Mouse (Mus musculus) spleen, postnatal 10 days (tissue): ENCODE results near the gene Telo2.

Source experiments
- DNase-seq, 2 experiments: peaks; one replicate each; pipeline ENCODE4 v3.0.0; 2021 to 2022; ENCODE audit warnings: low spot score in 2 of 2

Gene Telo2

GRCm38 (mm10) chr17:25101338-25101737, 14.4 kb downstream of the Telo2 start:
- no peak for DNase-seq

GRCm38 (mm10) chr17:25100052-25100451, 15.7 kb downstream of the Telo2 start:
- DNase-seq = no peak

GRCm38 (mm10) chr17:25096221-25096620, 19.5 kb downstream of the Telo2 start:
- no peak for DNase-seq

- DNase-seq = no peak
These were observed 25.3 kb downstream of the Telo2 start for GRCm38 (mm10) chr17:25090450-25090849.

- peak in 1 of 2 experiments; percentile 52 for DNase-seq
These were observed 26.6 kb downstream of the Telo2 start for GRCm38 (mm10) chr17:25089158-25089557.

- peak; percentile 47 to 51 for DNase-seq
These were observed 29.0 kb downstream of the Telo2 start for GRCm38 (mm10) chr17:25086724-25087123.

- no peak for DNase-seq
These were observed 30.9 kb downstream of the Telo2 start for GRCm38 (mm10) chr17:25084835-25085385.

GRCm38 (mm10) chr17:25083444-25083931, 32.3 kb downstream of the Telo2 start, which contains the start of gene Tmem204:
Tmem204 (minus strand) TSS chr17:25083591.
- no peak for DNase-seq

GRCm38 (mm10) chr17:25082887-25083286, 32.9 kb downstream of the Telo2 start:
- no peak for DNase-seq

GRCm38 (mm10) chr17:25082081-25082847, 33.5 kb downstream of the Telo2 start:
- no peak for DNase-seq

GRCm38 (mm10) chr17:25080960-25081381, 34.8 kb downstream of the Telo2 start:
- DNase-seq = no peak

- no peak for DNase-seq
These were observed 35.6 kb downstream of the Telo2 start for GRCm38 (mm10) chr17:25080210-25080609.

- peak in 1 of 2 experiments; percentile 56 for DNase-seq
These were observed 37.9 kb downstream of the Telo2 start for GRCm38 (mm10) chr17:25077771-25078372.

- no peak for DNase-seq
These were observed 38.9 kb downstream of the Telo2 start for GRCm38 (mm10) chr17:25076906-25077305.

GRCm38 (mm10) chr17:25068690-25069089, 47.1 kb downstream of the Telo2 start:
- no peak for DNase-seq

- no peak for DNase-seq
These were observed 48.3 kb downstream of the Telo2 start for GRCm38 (mm10) chr17:25067442-25067851.

GRCm38 (mm10) chr17:25066595-25066994, 49.2 kb downstream of the Telo2 start:
- no peak for DNase-seq

- DNase-seq = no peak
These were observed 50.6 kb downstream of the Telo2 start for GRCm38 (mm10) chr17:25065189-25065588.

GRCm38 (mm10) chr17:25064351-25064750, 51.4 kb downstream of the Telo2 start:
- no peak for DNase-seq

GRCm38 (mm10) chr17:25063872-25064271, 51.9 kb downstream of the Telo2 start:
- DNase-seq = peak in 1 of 2 experiments; percentile 51

- DNase-seq = no peak
These were observed 52.5 kb downstream of the Telo2 start for GRCm38 (mm10) chr17:25063261-25063660.

GRCm38 (mm10) chr17:25057041-25057440, 58.7 kb downstream of the Telo2 start:
- no peak for DNase-seq

GRCm38 (mm10) chr17:25053274-25053673, 62.5 kb downstream of the Telo2 start:
- DNase-seq = no peak
